Mouse (Mus musculus) megakaryocyte, embryonic 14.5 days (primary cell): ENCODE results near the gene Fam155a.

Source experiments
- FLI1 ChIP-seq: IDR thresholded peaks from 2 replicates; pipeline ENCODE4 v1.6.1; 2012; ENCODE audit warnings: low read length, inconsistent platforms, mixed read lengths
- GATA1 ChIP-seq: IDR thresholded peaks from 3 replicates; pipeline ENCODE4 v1.6.1; 2012; ENCODE audit warnings: mixed read lengths, low read length, inconsistent platforms, borderline replicate concordance

- TF ChIP-seq FLI1 (no peak), GATA1 (no peak)
Measured at GRCm38 (mm10) chr8:9694794-9695193, 76.2 kb downstream of the Fam155a start.
